Mouse (Mus musculus) CH12.LX (cell line): ENCODE results near the gene Cgas.

ENCODE experiments used
- BHLHE40 ChIP-seq: IDR thresholded peaks from 2 replicates; pipeline ENCODE4 v1.6.1; 2011; ENCODE audit warnings: mild to moderate bottlenecking, low read depth, low read length, improper control_type of control experiment
- CTCF ChIP-seq, 2 experiments: IDR thresholded peaks in 1 of 2; conservative IDR thresholded peaks in 1 of 2; 2 replicates each; pipeline ENCODE4 v1.5.1; 2011 to 2012; ENCODE audit warnings: low read depth in 2 of 2, low read length in 2 of 2, improper control_type of control experiment in 1 of 2, inconsistent platforms in 1 of 2, mild to moderate bottlenecking in 1 of 2, moderate library complexity in 1 of 2
- EP300 ChIP-seq: IDR thresholded peaks from 2 replicates; pipeline ENCODE4 v1.6.1; 2011; ENCODE audit warnings: low read length, improper control_type of control experiment
- MYC ChIP-seq: IDR thresholded peaks from 2 replicates; pipeline ENCODE4 v1.6.1; 2011; ENCODE audit warnings: low read depth, mild to moderate bottlenecking, improper control_type of control experiment, low read length
- ZNF384 ChIP-seq: IDR thresholded peaks from 2 replicates; pipeline ENCODE4 v1.6.1; 2012; ENCODE audit warnings: low read depth, low read length, improper control_type of control experiment, inconsistent platforms

DNA sequence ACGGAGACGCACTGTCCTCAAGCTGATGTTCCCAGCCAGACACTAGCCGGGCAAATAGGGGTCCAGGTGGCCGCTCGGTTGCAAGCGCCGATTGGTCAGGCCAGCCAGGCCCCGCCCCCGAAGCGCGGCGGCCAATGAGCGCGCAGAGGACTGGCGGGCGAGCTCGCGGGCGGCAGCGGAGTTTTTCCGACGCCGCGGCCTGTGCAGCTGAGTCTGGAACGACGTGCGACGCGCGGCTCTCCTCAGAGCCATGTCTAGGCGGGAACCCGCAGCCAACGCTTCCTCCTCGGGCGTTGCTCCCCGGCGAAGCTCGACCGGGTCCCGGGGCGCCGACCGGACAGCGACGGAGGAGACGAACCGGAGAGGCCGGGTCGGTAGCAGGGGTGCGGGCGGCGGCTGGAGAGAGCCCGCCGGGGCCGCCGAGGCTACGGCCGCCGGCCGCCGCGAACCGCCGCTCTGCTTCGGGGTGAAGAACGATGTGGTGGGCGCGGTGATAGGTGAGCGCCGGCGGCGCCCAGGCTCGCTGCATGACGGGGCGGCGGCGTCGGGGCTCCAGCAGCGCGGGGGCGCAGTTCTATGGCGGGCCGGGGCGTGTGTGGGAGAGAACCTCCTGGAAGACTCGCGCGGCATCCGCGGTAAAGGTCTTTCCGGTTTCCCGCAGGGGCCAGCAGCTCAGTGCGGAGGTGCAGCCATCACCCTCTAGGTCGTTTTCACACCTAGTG lies 47.2 kb downstream of the Cgas start, which contains the start of gene Ddx43:
- no peak for TF ChIP-seq EP300
- no peak for TF ChIP-seq BHLHE40
- no peak for TF ChIP-seq CTCF (conservative IDR thresholded peaks at IDR 0.05 in 1 of 2, IDR thresholded peaks at IDR 0.05 in 1 of 2; ENCODE audit: low read depth in 2 of 2, low read length in 2 of 2)
- TF ChIP-seq MYC = no peak
- TF ChIP-seq ZNF384 = no peak
